Mouse (Mus musculus) T-cell, adult 2 months (primary cell): ENCODE data around the gene Sfpq.
"Not testable (repeated sequence)": the region's sequence is repeated elsewhere in the genome, so short reads cannot be mapped to it uniquely, and the experiment has no call there.

ENCODE experiments used
- DNase-seq: peaks from one replicate; pipeline ENCODE4 v3.0.0; 2022; ENCODE audit warnings: low spot score

Gene Sfpq

GRCm38 (mm10) chr4:127021151-127021945, at the start of gene Sfpq:
Sfpq (plus strand) TSS chr4:127021324.
- peak; percentile 98 for DNase-seq

- peak; percentile 32 for DNase-seq
These were observed 43.7 kb upstream of the Sfpq start for GRCm38 (mm10) chr4:126977467-126977866.

- no peak for DNase-seq
These were observed 42.4 kb upstream of the Sfpq start for GRCm38 (mm10) chr4:126978706-126979105.

GRCm38 (mm10) chr4:126983321-126983720, 37.8 kb upstream of the Sfpq start:
- DNase-seq = no peak

GRCm38 (mm10) chr4:126983736-126984525, 37.2 kb upstream of the Sfpq start:
- not testable (repeated sequence) for DNase-seq

GRCm38 (mm10) chr4:126986768-126987167, 34.4 kb upstream of the Sfpq start:
- DNase-seq = no peak

- no peak for DNase-seq
These were observed 32.6 kb upstream of the Sfpq start for GRCm38 (mm10) chr4:126988503-126988902.

GRCm38 (mm10) chr4:126990553-126990952, 30.6 kb upstream of the Sfpq start:
- DNase-seq = no peak

- DNase-seq = peak; percentile 54
These were observed 28.8 kb upstream of the Sfpq start for GRCm38 (mm10) chr4:126992356-126992755.

GRCm38 (mm10) chr4:126999372-126999771, 21.8 kb upstream of the Sfpq start:
- DNase-seq = not testable (repeated sequence)

GRCm38 (mm10) chr4:127000601-127001105, 20.5 kb upstream of the Sfpq start:
- no peak for DNase-seq

- DNase-seq = no peak
These were observed 16.7 kb upstream of the Sfpq start for GRCm38 (mm10) chr4:127004384-127004783.

- DNase-seq = no peak
These were observed 15.8 kb upstream of the Sfpq start for GRCm38 (mm10) chr4:127005113-127005936.

GRCm38 (mm10) chr4:127015294-127015993, 5.7 kb upstream of the Sfpq start:
- peak; percentile 78 for DNase-seq

- DNase-seq = no peak
These were observed 4.8 kb upstream of the Sfpq start for GRCm38 (mm10) chr4:127016366-127016765.

- DNase-seq = no peak
These were observed 543 bp upstream of the Sfpq start for GRCm38 (mm10) chr4:127020411-127021150.

GRCm38 (mm10) chr4:127021989-127022626, 984 bp downstream of the Sfpq start:
- DNase-seq = peak; percentile 89

- no peak for DNase-seq
These were observed 2.1 kb downstream of the Sfpq start for GRCm38 (mm10) chr4:127023201-127023600.

- no peak for DNase-seq
These were observed 3.1 kb downstream of the Sfpq start for GRCm38 (mm10) chr4:127024240-127024639.

GRCm38 (mm10) chr4:127026826-127027225, 5.7 kb downstream of the Sfpq start:
- DNase-seq = no peak
